Mouse (Mus musculus): ENCODE data around the gene Rsbn1. TPM values are rescaled to one million over a fixed set of nuclear protein-coding genes. Genes with fewer than 3 reads are reported as not detected.

Rsbn1 gene
- polyA plus RNA-seq, 1 experiment from 2014 or later, result 7.9 TPM

GRCm38 (mm10) chr3:103920094-103920493 is 6.2 kb downstream of the Rsbn1 start:
- H3K4me2 ChIP-seq, result no peak overlapping the region
- peaks cover 9% of the 10 kb centered on the region for H3K4me1 ChIP-seq (ENCODE audit: control insufficient read depth, insufficient read depth, low read length)
- no peaks in the 10 kb centered on the region for H3K9me3 ChIP-seq (replicated peaks; ENCODE audit: control insufficient read depth, low read length)
- whole genome bisulfite sequencing (ENCODE audit: insufficient replicate concordance), result 83% methylated on average over 1 of the region's 1 CpGs
- H3K4me3 ChIP-seq (ENCODE audit: low read depth, low read length), result no peak overlapping the region
- H3K36me3 ChIP-seq (ENCODE audit: control insufficient read depth, insufficient read depth, low read length), result no peaks in the 10 kb centered on the region
- H3K27ac ChIP-seq (ENCODE audit: low read depth, low read length), result no peak overlapping the region
- no peak for ATAC-seq (replicated peaks; ENCODE audit: insufficient number of reproducible peaks, low FRiP score, low TSS enrichment)
- H3K9ac ChIP-seq (ENCODE audit: low read depth, low read length), result no peak overlapping the region
- no peaks in the 10 kb centered on the region for H3K27me3 ChIP-seq (ENCODE audit: control insufficient read depth, insufficient read depth, low read length)

- ATAC-seq (replicated peaks; ENCODE audit: insufficient number of reproducible peaks, low FRiP score, low TSS enrichment), result no peak
- H3K9ac ChIP-seq (ENCODE audit: low read depth, low read length), result no peak overlapping the region
- H3K4me2 ChIP-seq, result no peak overlapping the region
- no peak overlapping the region for H3K4me3 ChIP-seq (ENCODE audit: low read depth, low read length)
- no peak overlapping the region for H3K27ac ChIP-seq (ENCODE audit: low read depth, low read length)
- no peaks in the 10 kb centered on the region; the same call in 1 of the 2 replicates for H3K4me1 ChIP-seq (ENCODE audit: control insufficient read depth, insufficient read depth, low read length)
- H3K36me3 ChIP-seq (ENCODE audit: control insufficient read depth, insufficient read depth, low read length), result no peaks in the 10 kb centered on the region; the same call in 1 of the 2 replicates
- H3K27me3 ChIP-seq (ENCODE audit: control insufficient read depth, insufficient read depth, low read length), result no peaks in the 10 kb centered on the region
- H3K9me3 ChIP-seq (replicated peaks; ENCODE audit: control insufficient read depth, low read length), result no peaks in the 10 kb centered on the region
- 61% methylated on average over 3 of the region's 3 CpGs for WGBS (ENCODE audit: insufficient replicate concordance)
These were observed 11.4 kb downstream of the Rsbn1 start for GRCm38 (mm10) chr3:103925302-103925701.

- H3K9ac ChIP-seq (ENCODE audit: low read depth, low read length), result no peak overlapping the region
- H3K4me3 ChIP-seq (ENCODE audit: low read depth, low read length), result no peak overlapping the region
- no peaks in the 10 kb centered on the region for H3K27me3 ChIP-seq (ENCODE audit: control insufficient read depth, insufficient read depth, low read length)
- H3K36me3 ChIP-seq (ENCODE audit: control insufficient read depth, insufficient read depth, low read length), result peaks cover 2% of the 10 kb centered on the region; the same call in 1 of the 2 replicates
- H3K27ac ChIP-seq (ENCODE audit: low read depth, low read length), result no peak overlapping the region
- H3K4me1 ChIP-seq (ENCODE audit: control insufficient read depth, insufficient read depth, low read length), result no peaks in the 10 kb centered on the region
- H3K4me2 ChIP-seq, result no peak overlapping the region
- ATAC-seq (replicated peaks; ENCODE audit: insufficient number of reproducible peaks, low FRiP score, low TSS enrichment), result no peak
- WGBS (ENCODE audit: insufficient replicate concordance), result 69% methylated on average over 6 of the region's 6 CpGs
- no peaks in the 10 kb centered on the region for H3K9me3 ChIP-seq (replicated peaks; ENCODE audit: control insufficient read depth, low read length)
These were observed 13.6 kb downstream of the Rsbn1 start for GRCm38 (mm10) chr3:103927511-103927910.

GRCm38 (mm10) chr3:103944794-103945562 is 31.1 kb downstream of the Rsbn1 start:
- H3K4me1 ChIP-seq (ENCODE audit: control insufficient read depth, insufficient read depth, low read length), result no peaks in the 10 kb centered on the region
- H3K4me3 ChIP-seq (ENCODE audit: low read depth, low read length), result no peak overlapping the region
- no peak overlapping the region for H3K9ac ChIP-seq (ENCODE audit: low read depth, low read length)
- H3K9me3 ChIP-seq (replicated peaks; ENCODE audit: control insufficient read depth, low read length), result no peaks in the 10 kb centered on the region
- no peaks in the 10 kb centered on the region for H3K36me3 ChIP-seq (ENCODE audit: control insufficient read depth, insufficient read depth, low read length)
- no peak overlapping the region for H3K27ac ChIP-seq (ENCODE audit: low read depth, low read length)
- WGBS (ENCODE audit: insufficient replicate concordance), result 92% methylated on average over 1 of the region's 1 CpGs
- H3K27me3 ChIP-seq (ENCODE audit: control insufficient read depth, insufficient read depth, low read length), result no peaks in the 10 kb centered on the region
- ATAC-seq (replicated peaks; ENCODE audit: insufficient number of reproducible peaks, low FRiP score, low TSS enrichment), result no peak
- H3K4me2 ChIP-seq, result no peak overlapping the region

- Histone ChIP-seq H3K4me3 (ENCODE audit: low read depth, low read length) (no peak overlapping the region), H3K4me1 (ENCODE audit: control insufficient read depth, insufficient read depth, low read length) (no peaks in the 10 kb centered on the region), H3K9me3 (replicated peaks; ENCODE audit: control insufficient read depth, low read length) (no peaks in the 10 kb centered on the region), H3K9ac (ENCODE audit: low read depth, low read length) (no peak overlapping the region), H3K27me3 (ENCODE audit: control insufficient read depth, insufficient read depth, low read length) (no peaks in the 10 kb centered on the region), H3K27ac (ENCODE audit: low read depth, low read length) (no peak overlapping the region), H3K36me3 (ENCODE audit: control insufficient read depth, insufficient read depth, low read length) (no peaks in the 10 kb centered on the region), H3K4me2 (no peak overlapping the region)
- 85% methylated on average over 7 of the region's 7 CpGs for WGBS (ENCODE audit: insufficient replicate concordance)
- no peak for ATAC-seq (replicated peaks; ENCODE audit: insufficient number of reproducible peaks, low FRiP score, low TSS enrichment)
These were observed 34.7 kb downstream of the Rsbn1 start for GRCm38 (mm10) chr3:103948666-103949065.

GRCm38 (mm10) chr3:103960622-103961021 is 46.7 kb downstream of the Rsbn1 start:
- Histone ChIP-seq H3K27me3 (ENCODE audit: control insufficient read depth, insufficient read depth, low read length) (no peaks in the 10 kb centered on the region), H3K9ac (ENCODE audit: low read depth, low read length) (no peak overlapping the region), H3K4me3 (ENCODE audit: low read depth, low read length) (no peak overlapping the region), H3K27ac (ENCODE audit: low read depth, low read length) (no peak overlapping the region), H3K4me1 (ENCODE audit: control insufficient read depth, insufficient read depth, low read length) (no peaks in the 10 kb centered on the region), H3K9me3 (replicated peaks; ENCODE audit: control insufficient read depth, low read length) (no peaks in the 10 kb centered on the region), H3K4me2 (no peak overlapping the region), H3K36me3 (ENCODE audit: control insufficient read depth, insufficient read depth, low read length) (no peaks in the 10 kb centered on the region)
- ATAC-seq (replicated peaks; ENCODE audit: insufficient number of reproducible peaks, low FRiP score, low TSS enrichment), result no peak
- 84% methylated on average over 3 of the region's 3 CpGs for WGBS (ENCODE audit: insufficient replicate concordance)

- Histone ChIP-seq H3K4me1 (ENCODE audit: control insufficient read depth, insufficient read depth, low read length) (0 out of 2 replicates have a peak, but pooled peaks cover 10% of the 10 kb centered on the region), H3K36me3 (ENCODE audit: control insufficient read depth, insufficient read depth, low read length) (no peaks in the 10 kb centered on the region), H3K27me3 (ENCODE audit: control insufficient read depth, insufficient read depth, low read length) (no peaks in the 10 kb centered on the region), H3K9ac (ENCODE audit: low read depth, low read length) (peak overlapping the region; percentile 86), H3K4me2 (peak overlapping the region; percentile 86), H3K27ac (ENCODE audit: low read depth, low read length) (peak overlapping the region; percentile 96), H3K4me3 (ENCODE audit: low read depth, low read length) (peak overlapping the region; percentile 91), H3K9me3 (replicated peaks; ENCODE audit: control insufficient read depth, low read length) (no peaks in the 10 kb centered on the region)
- WGBS (ENCODE audit: insufficient replicate concordance), result 34% methylated on average over 2 of the region's 2 CpGs
- no peak for ATAC-seq (replicated peaks; ENCODE audit: insufficient number of reproducible peaks, low FRiP score, low TSS enrichment)
These were observed 53.3 kb downstream of the Rsbn1 start for GRCm38 (mm10) chr3:103967231-103967630.

- H3K36me3 ChIP-seq (ENCODE audit: control insufficient read depth, insufficient read depth, low read length), result no peaks in the 10 kb centered on the region
- H3K27me3 ChIP-seq (ENCODE audit: control insufficient read depth, insufficient read depth, low read length), result no peaks in the 10 kb centered on the region
- peak within 1 kb of the TSS; percentile 96 for H3K27ac ChIP-seq (ENCODE audit: low read depth, low read length)
- H3K9me3 ChIP-seq (replicated peaks; ENCODE audit: control insufficient read depth, low read length), result no peaks in the 10 kb centered on the region
- peak within 1 kb of the TSS; percentile 86 for H3K9ac ChIP-seq (ENCODE audit: low read depth, low read length)
- peak within 1 kb of the TSS; percentile 91 for H3K4me3 ChIP-seq (ENCODE audit: low read depth, low read length)
- H3K4me1 ChIP-seq (ENCODE audit: control insufficient read depth, insufficient read depth, low read length), result 0 out of 2 replicates have a peak, but pooled peaks cover 10% of the 10 kb centered on the region
- under 1% methylated on average over 70 of the region's 70 CpGs for WGBS (ENCODE audit: insufficient replicate concordance)
- ATAC-seq (replicated peaks; ENCODE audit: insufficient number of reproducible peaks, low FRiP score, low TSS enrichment), result peak; percentile 96
- H3K4me2 ChIP-seq, result peak within 1 kb of the TSS; percentile 86
These were observed 54.2 kb downstream of the Rsbn1 start, which contains the start of gene Phtf1 for GRCm38 (mm10) chr3:103967861-103968691. Phtf1 (plus strand) TSS chr3:103968110.
